Mouse (Mus musculus): ENCODE data around the gene Kcnd2. TPM values are rescaled to one million over a fixed set of nuclear protein-coding genes. Genes with fewer than 3 reads are reported as not detected.

Gene Kcnd2
- polyA plus RNA-seq, 1 experiment = 91.6 TPM

DNA sequence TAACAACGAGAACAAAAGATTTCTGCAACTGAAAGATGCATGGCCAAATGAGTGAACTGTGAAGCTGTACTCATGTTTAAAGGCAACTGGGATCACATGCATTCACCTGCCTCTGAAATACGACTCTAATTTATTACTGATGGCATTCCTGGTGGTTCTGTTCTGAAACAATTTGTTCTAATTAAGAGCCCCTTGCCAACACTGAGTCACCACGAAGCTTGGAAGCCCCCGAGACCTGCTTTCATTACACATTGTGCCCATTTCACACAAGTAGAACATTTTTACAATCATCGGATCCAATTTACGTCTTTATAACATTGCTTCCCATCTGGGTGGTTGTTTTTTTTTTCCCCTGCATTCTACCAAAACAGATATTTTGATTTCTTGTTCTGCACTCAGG lies 485.8 kb downstream of the Kcnd2 start:
- Histone ChIP-seq H3K4me3 (replicated peaks; ENCODE audit: insufficient read depth, low read depth, low read length) (no peak overlapping the region), H3K27me3 (ENCODE audit: control insufficient read depth, insufficient read depth, low read length) (no peaks in the 10 kb centered on the region), H3K4me1 (ENCODE audit: control insufficient read depth, insufficient read depth, low read length) (no peaks in the 10 kb centered on the region), H3K27ac (ENCODE audit: insufficient read depth, low read length) (no peak overlapping the region)
- no peak for TF ChIP-seq CTCF (IDR thresholded peaks at IDR 0.05; ENCODE audit: borderline replicate concordance, insufficient read depth, low read depth, low read length)
- TF ChIP-seq POLR2A (IDR thresholded peaks at IDR 0.05; ENCODE audit: borderline replicate concordance, insufficient read depth, low read length) = no peak
- 40% methylated on average over 6 of the region's 6 CpGs for WGBS
- no peak for DNase-seq

DNA sequence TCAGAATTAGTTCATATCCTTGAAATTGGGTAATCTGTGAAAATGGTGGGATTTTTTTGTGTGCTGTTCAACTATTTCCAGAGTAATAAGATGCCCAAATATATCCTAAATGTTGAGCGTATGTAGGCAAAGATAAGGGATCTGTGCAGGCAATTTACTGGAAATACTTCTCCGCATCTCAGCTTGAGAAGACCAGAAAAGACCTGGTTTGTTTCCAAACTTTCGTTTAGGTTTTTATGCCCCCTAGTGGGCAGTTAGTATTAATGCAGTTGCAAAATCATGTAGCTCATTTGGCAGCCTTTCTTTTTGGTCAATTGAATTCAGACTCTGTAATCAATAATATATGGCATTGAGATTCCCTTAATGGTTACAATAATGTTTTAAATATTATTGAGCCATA lies 493.9 kb downstream of the Kcnd2 start:
- no peak overlapping the region for H3K4me3 ChIP-seq (replicated peaks; ENCODE audit: insufficient read depth, low read depth, low read length)
- peak in 1 of 2 experiments; percentile 68 for DNase-seq
- H3K4me1 ChIP-seq (ENCODE audit: control insufficient read depth, insufficient read depth, low read length) = peaks cover 4% of the 10 kb centered on the region; the same call in 1 of the 2 replicates
- H3K27ac ChIP-seq (ENCODE audit: insufficient read depth, low read length) = no peak overlapping the region
- TF ChIP-seq POLR2A (IDR thresholded peaks at IDR 0.05; ENCODE audit: borderline replicate concordance, insufficient read depth, low read length) = no peak
- TF ChIP-seq CTCF (IDR thresholded peaks at IDR 0.05; ENCODE audit: borderline replicate concordance, insufficient read depth, low read depth, low read length) = no peak
- no peaks in the 10 kb centered on the region for H3K27me3 ChIP-seq (ENCODE audit: control insufficient read depth, insufficient read depth, low read length)
- WGBS = 1% methylated on average over 3 of the region's 3 CpGs

- H3K27me3 ChIP-seq (ENCODE audit: control insufficient read depth, insufficient read depth, low read length) = no peaks in the 10 kb centered on the region
- peaks cover 6% of the 10 kb centered on the region; the same call in 1 of the 2 replicates for H3K4me1 ChIP-seq (ENCODE audit: control insufficient read depth, insufficient read depth, low read length)
- peak in 1 of 2 experiments; percentile 59 for DNase-seq
- H3K27ac ChIP-seq (ENCODE audit: insufficient read depth, low read length) = no peak overlapping the region
- WGBS = 15% methylated on average over 1 of the region's 1 CpGs
- TF ChIP-seq CTCF (IDR thresholded peaks at IDR 0.05; ENCODE audit: borderline replicate concordance, insufficient read depth, low read depth, low read length) (no peak), POLR2A (IDR thresholded peaks at IDR 0.05; ENCODE audit: borderline replicate concordance, insufficient read depth, low read length) (no peak)
- H3K4me3 ChIP-seq (replicated peaks; ENCODE audit: insufficient read depth, low read depth, low read length) = no peak overlapping the region
These were observed 503.8 kb downstream of the Kcnd2 start for GRCm38 (mm10) chr6:21719121-21719520.

DNA sequence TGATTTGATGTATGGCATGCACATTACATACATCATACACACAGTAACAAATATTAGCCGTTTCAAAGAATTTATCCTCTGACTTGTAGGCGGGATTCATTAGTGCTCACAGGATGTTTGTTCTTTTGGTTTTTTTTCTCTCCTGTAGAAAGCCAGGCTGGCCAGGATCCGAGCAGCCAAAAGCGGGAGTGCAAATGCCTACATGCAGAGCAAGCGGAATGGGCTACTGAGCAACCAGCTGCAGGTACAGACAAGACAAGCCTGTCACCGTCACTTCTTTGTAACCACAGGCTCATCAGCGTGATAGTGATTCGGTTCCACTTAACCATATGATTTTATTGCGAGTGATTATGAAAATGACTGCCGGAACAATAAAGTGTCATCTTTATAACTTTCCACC lies 506.9 kb downstream of the Kcnd2 start:
- Histone ChIP-seq H3K27ac (ENCODE audit: insufficient read depth, low read length) (no peak overlapping the region), H3K27me3 (ENCODE audit: control insufficient read depth, insufficient read depth, low read length) (no peaks in the 10 kb centered on the region), H3K4me3 (replicated peaks; ENCODE audit: insufficient read depth, low read depth, low read length) (no peak overlapping the region), H3K4me1 (ENCODE audit: control insufficient read depth, insufficient read depth, low read length) (peaks cover 6% of the 10 kb centered on the region; the same call in 1 of the 2 replicates)
- WGBS = 27% methylated on average over 10 of the region's 10 CpGs
- DNase-seq = peak in 1 of 2 experiments; percentile 52
- TF ChIP-seq POLR2A (IDR thresholded peaks at IDR 0.05; ENCODE audit: borderline replicate concordance, insufficient read depth, low read length) = no peak
- no peak for TF ChIP-seq CTCF (IDR thresholded peaks at IDR 0.05; ENCODE audit: borderline replicate concordance, insufficient read depth, low read depth, low read length)

GRCm38 (mm10) chr6:21740606-21741005 lies 525.3 kb downstream of the Kcnd2 start:
- DNase-seq = no peak
- 46% methylated on average over 2 of the region's 2 CpGs for WGBS
- TF ChIP-seq POLR2A (IDR thresholded peaks at IDR 0.05; ENCODE audit: borderline replicate concordance, insufficient read depth, low read length) = no peak
- TF ChIP-seq CTCF (IDR thresholded peaks at IDR 0.05; ENCODE audit: borderline replicate concordance, insufficient read depth, low read depth, low read length) = no peak
- Histone ChIP-seq H3K27ac (ENCODE audit: insufficient read depth, low read length) (no peak overlapping the region), H3K27me3 (ENCODE audit: control insufficient read depth, insufficient read depth, low read length) (no peaks in the 10 kb centered on the region), H3K4me1 (ENCODE audit: control insufficient read depth, insufficient read depth, low read length) (no peaks in the 10 kb centered on the region), H3K4me3 (replicated peaks; ENCODE audit: insufficient read depth, low read depth, low read length) (no peak overlapping the region)

GRCm38 (mm10) chr6:21744615-21745266 lies 529.4 kb downstream of the Kcnd2 start:
- WGBS = 91% methylated on average over 3 of the region's 3 CpGs
- Histone ChIP-seq H3K27me3 (ENCODE audit: control insufficient read depth, insufficient read depth, low read length) (no peaks in the 10 kb centered on the region), H3K4me1 (ENCODE audit: control insufficient read depth, insufficient read depth, low read length) (no peaks in the 10 kb centered on the region), H3K4me3 (replicated peaks; ENCODE audit: insufficient read depth, low read depth, low read length) (no peak overlapping the region), H3K27ac (ENCODE audit: insufficient read depth, low read length) (no peak overlapping the region)
- DNase-seq = no peak
- TF ChIP-seq CTCF (IDR thresholded peaks at IDR 0.05; ENCODE audit: borderline replicate concordance, insufficient read depth, low read depth, low read length) = no peak
- no peak for TF ChIP-seq POLR2A (IDR thresholded peaks at IDR 0.05; ENCODE audit: borderline replicate concordance, insufficient read depth, low read length)

GRCm38 (mm10) chr6:21747536-21747935 lies 532.2 kb downstream of the Kcnd2 start:
- DNase-seq = no peak
- Histone ChIP-seq H3K4me1 (ENCODE audit: control insufficient read depth, insufficient read depth, low read length) (no peaks in the 10 kb centered on the region), H3K27ac (ENCODE audit: insufficient read depth, low read length) (no peak overlapping the region), H3K27me3 (ENCODE audit: control insufficient read depth, insufficient read depth, low read length) (no peaks in the 10 kb centered on the region), H3K4me3 (replicated peaks; ENCODE audit: insufficient read depth, low read depth, low read length) (no peak overlapping the region)
- 67% methylated on average over 1 of the region's 1 CpGs for WGBS
- TF ChIP-seq CTCF (IDR thresholded peaks at IDR 0.05; ENCODE audit: borderline replicate concordance, insufficient read depth, low read depth, low read length) = no peak
- TF ChIP-seq POLR2A (IDR thresholded peaks at IDR 0.05; ENCODE audit: borderline replicate concordance, insufficient read depth, low read length) = no peak

- DNase-seq = peak in 1 of 2 experiments; percentile 6
- H3K4me1 ChIP-seq (ENCODE audit: control insufficient read depth, insufficient read depth, low read length) = no peaks in the 10 kb centered on the region
- H3K4me3 ChIP-seq (replicated peaks; ENCODE audit: insufficient read depth, low read depth, low read length) = no peak overlapping the region
- TF ChIP-seq POLR2A (IDR thresholded peaks at IDR 0.05; ENCODE audit: borderline replicate concordance, insufficient read depth, low read length) (no peak), CTCF (IDR thresholded peaks at IDR 0.05; ENCODE audit: borderline replicate concordance, insufficient read depth, low read depth, low read length) (no peak)
- WGBS = 24% methylated on average over 12 of the region's 12 CpGs
- no peak overlapping the region for H3K27ac ChIP-seq (ENCODE audit: insufficient read depth, low read length)
- H3K27me3 ChIP-seq (ENCODE audit: control insufficient read depth, insufficient read depth, low read length) = no peaks in the 10 kb centered on the region
These were observed 552.5 kb downstream of the Kcnd2 start for GRCm38 (mm10) chr6:21767787-21768221.

All from cerebellum, adult 2 months (tissue).